Comparison of ENCODE assay signal across 21 mouse cellular contexts in the genomic region with DNA sequence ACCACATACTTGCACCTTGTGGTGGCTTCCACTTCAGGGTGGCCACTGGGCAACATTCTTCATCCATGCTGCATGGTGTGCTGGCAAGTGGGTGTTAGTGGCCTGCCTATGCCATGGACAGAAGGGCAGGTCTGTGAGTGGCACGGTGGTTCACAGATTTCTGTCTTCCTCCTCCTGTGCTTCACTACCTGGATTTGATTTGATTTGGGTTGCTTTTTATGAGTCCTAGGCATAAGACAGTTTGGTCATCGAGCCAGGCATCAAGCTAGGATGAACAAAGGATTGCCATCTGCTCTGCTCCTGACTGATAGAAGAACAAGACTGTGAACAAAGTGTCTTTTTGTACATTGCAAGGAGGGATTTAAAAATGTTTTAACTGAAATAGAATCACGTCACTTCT. TPM values are rescaled to one million over a fixed set of nuclear protein-coding genes. Genes with fewer than 3 reads are reported as not detected.
"Had no signal": no experiment of that assay in that cellular context is flagged by ENCODE, and none has a peak within 500 bp of the region (broad histone marks: within the 10 kb centered on the region; RNA-seq: fewer than 3 reads in every experiment).

No protein-coding gene starts in this region.

- H3K4me1 ChIP-seq: kidney, embryonic 15.5 days; liver, embryonic 13.5 days; midbrain, embryonic 12.5 days; midbrain, embryonic 15.5 days; neural tube, embryonic 12.5 days; stomach, embryonic 15.5 days had no signal

- H3K9ac ChIP-seq: kidney, embryonic 15.5 days; liver, embryonic 13.5 days; midbrain, embryonic 12.5 days; midbrain, embryonic 15.5 days; neural tube, embryonic 12.5 days; stomach, embryonic 15.5 days had no signal

- ATAC-seq: midbrain, embryonic 15.5 days had no signal

- DNase-seq: kidney, postnatal 10 days; kidney, postnatal 36 days; layer of hippocampus, postnatal 36 days; liver, embryonic 13.5 days; lung, adult 2 months; thymus, postnatal 25 days had no signal

- H3K4me2 ChIP-seq: kidney, embryonic 15.5 days; liver, embryonic 13.5 days; midbrain, embryonic 12.5 days; midbrain, embryonic 15.5 days; neural tube, embryonic 12.5 days; stomach, embryonic 15.5 days had no signal

- H3K4me3 ChIP-seq: kidney, embryonic 15.5 days; left cerebral cortex, adult 2 months; liver, embryonic 13.5 days; midbrain, embryonic 12.5 days; midbrain, embryonic 15.5 days; neural tube, embryonic 12.5 days; stomach, embryonic 15.5 days had no signal

- H3K9me3 ChIP-seq: kidney, embryonic 15.5 days; liver, embryonic 13.5 days; midbrain, embryonic 12.5 days; midbrain, embryonic 15.5 days; neural tube, embryonic 12.5 days; stomach, embryonic 15.5 days had no signal

- H3K27ac ChIP-seq: kidney, embryonic 15.5 days; left cerebral cortex, adult 2 months; liver, embryonic 13.5 days; macrophage; midbrain, embryonic 12.5 days; midbrain, embryonic 15.5 days; neural tube, embryonic 12.5 days; stomach, embryonic 15.5 days had no signal

- H3K36me3 ChIP-seq: kidney, embryonic 15.5 days; liver, embryonic 13.5 days; midbrain, embryonic 12.5 days; midbrain, embryonic 15.5 days; neural tube, embryonic 12.5 days; stomach, embryonic 15.5 days had no signal

- H3K27me3 ChIP-seq: liver, embryonic 13.5 days; midbrain, embryonic 15.5 days; neural tube, embryonic 12.5 days; stomach, embryonic 15.5 days had no signal

RNA-seq across cellular contexts. Expression of a gene that starts 55.7 kb away (rescaled TPM):
- total RNA-seq: left cerebral cortex, postnatal 36 days; megakaryocyte, adult 5-6 weeks; neutrophil, adult 5-6 weeks had no signal
- polyA plus RNA-seq: liver, adult 2 months; liver, embryonic 13.5 days; liver, embryonic 16.5 days; macrophage; small intestine, adult 2 months; spleen, adult 2 months; thymus, postnatal 0 days had no signal
